Mouse (Mus musculus): Measurements from ENCODE around the gene Uba2. TPM values are rescaled to one million over a fixed set of nuclear protein-coding genes. Genes with fewer than 3 reads are reported as not detected.
A peak's percentile ranks its signal among the peaks of the same experiment; 100 is the strongest.

Uba2 gene
- polyA plus RNA-seq, 1 experiment from 2014 or later, result 156 TPM

DNA sequence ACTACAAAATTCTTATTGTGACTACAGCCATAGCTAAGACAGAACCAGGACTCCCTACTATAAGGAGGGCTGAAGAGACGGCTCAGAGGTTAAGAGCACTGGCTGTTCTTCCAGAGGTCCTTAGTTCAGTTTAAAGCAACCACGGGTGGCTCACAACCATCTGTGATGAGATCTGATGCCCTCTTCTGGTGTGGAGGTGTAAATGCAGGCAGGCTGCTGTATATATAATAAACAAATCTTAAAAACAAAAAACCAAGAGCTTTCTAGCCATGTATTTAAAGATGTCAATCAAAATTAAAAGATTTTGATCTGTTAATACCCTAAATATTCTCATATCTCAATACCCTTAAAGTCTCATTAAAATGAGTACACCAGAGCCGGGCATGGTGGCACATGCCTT is 10.2 kb downstream of the Uba2 start:
- Histone ChIP-seq H3K4me1 (replicated peaks) (no peaks in the 10 kb centered on the region), H3K9ac (no peak overlapping the region), H3K4me3 (no peak overlapping the region), H3K27me3 (no peaks in the 10 kb centered on the region), H3K9me3 (no peaks in the 10 kb centered on the region), H3K27ac (replicated peaks) (no peak overlapping the region), H3K36me3 (peaks cover 95% of the 10 kb centered on the region), H3K4me2 (no peak overlapping the region)
- WGBS, result 95% methylated on average over 3 of the region's 3 CpGs
- no peak for ATAC-seq (ENCODE audit: low FRiP score, low read depth)

GRCm38 (mm10) chr7:34157994-34158393 is 11.4 kb downstream of the Uba2 start:
- no peak overlapping the region for H3K9ac ChIP-seq
- ATAC-seq (ENCODE audit: low FRiP score, low read depth), result no peak
- peaks cover 97% of the 10 kb centered on the region for H3K36me3 ChIP-seq
- no peaks in the 10 kb centered on the region for H3K4me1 ChIP-seq (replicated peaks)
- no peak overlapping the region for H3K4me2 ChIP-seq
- H3K9me3 ChIP-seq, result no peaks in the 10 kb centered on the region
- no peak overlapping the region for H3K27ac ChIP-seq (replicated peaks)
- WGBS, result 98% methylated on average over 3 of the region's 3 CpGs
- no peaks in the 10 kb centered on the region for H3K27me3 ChIP-seq
- H3K4me3 ChIP-seq, result no peak overlapping the region

GRCm38 (mm10) chr7:34147193-34147592 is 22.2 kb downstream of the Uba2 start:
- no peak overlapping the region for H3K9ac ChIP-seq
- ATAC-seq (ENCODE audit: low FRiP score, low read depth), result no peak
- no peak overlapping the region for H3K4me3 ChIP-seq
- H3K4me1 ChIP-seq (replicated peaks), result no peaks in the 10 kb centered on the region
- H3K9me3 ChIP-seq, result no peaks in the 10 kb centered on the region; the same call in 1 of the 2 replicates
- peaks cover 97% of the 10 kb centered on the region for H3K36me3 ChIP-seq
- H3K27me3 ChIP-seq, result no peaks in the 10 kb centered on the region
- no peak overlapping the region for H3K4me2 ChIP-seq
- WGBS, result 92% methylated on average over 4 of the region's 4 CpGs
- no peak overlapping the region for H3K27ac ChIP-seq (replicated peaks)

GRCm38 (mm10) chr7:34141123-34141522 is 28.3 kb downstream of the Uba2 start:
- Histone ChIP-seq H3K4me1 (replicated peaks) (no peaks in the 10 kb centered on the region), H3K36me3 (peaks cover 62% of the 10 kb centered on the region), H3K4me2 (no peak overlapping the region), H3K27ac (replicated peaks) (no peak overlapping the region), H3K4me3 (no peak overlapping the region), H3K9ac (no peak overlapping the region), H3K27me3 (no peaks in the 10 kb centered on the region), H3K9me3 (no peaks in the 10 kb centered on the region)
- ATAC-seq (ENCODE audit: low FRiP score, low read depth), result no peak
- 98% methylated on average over 13 of the region's 13 CpGs for WGBS

DNA sequence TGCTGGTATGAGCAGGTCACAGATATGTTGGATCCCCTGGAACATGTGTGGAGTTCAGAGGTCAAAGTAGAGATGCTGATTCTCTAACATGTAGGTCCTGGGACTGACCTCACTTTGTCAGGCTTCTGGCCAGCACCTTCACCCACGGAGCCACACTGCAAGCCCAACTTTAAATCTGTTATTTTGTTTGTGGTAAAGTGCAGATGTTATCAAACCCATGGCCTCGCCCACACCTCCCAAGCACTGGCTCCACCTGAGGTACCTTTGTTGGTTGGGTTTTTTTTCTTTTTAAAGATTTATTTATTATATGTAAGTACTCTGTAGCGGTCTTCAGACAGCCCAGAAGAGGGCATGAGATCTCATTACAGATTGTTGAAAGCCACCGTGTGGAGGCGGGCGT is 29.9 kb downstream of the Uba2 start:
- Histone ChIP-seq H3K36me3 (peaks cover 48% of the 10 kb centered on the region), H3K4me1 (replicated peaks) (no peaks in the 10 kb centered on the region), H3K27ac (replicated peaks) (no peak overlapping the region), H3K9ac (no peak overlapping the region), H3K4me3 (no peak overlapping the region), H3K27me3 (no peaks in the 10 kb centered on the region), H3K4me2 (no peak overlapping the region), H3K9me3 (no peaks in the 10 kb centered on the region)
- ATAC-seq (ENCODE audit: low FRiP score, low read depth), result no peak
- WGBS, result 95% methylated on average over 6 of the region's 6 CpGs

GRCm38 (mm10) chr7:34134336-34134735 is 35.1 kb downstream of the Uba2 start:
- no peak overlapping the region for H3K27ac ChIP-seq (replicated peaks)
- ATAC-seq (ENCODE audit: low FRiP score, low read depth), result no peak
- no peak overlapping the region for H3K9ac ChIP-seq
- H3K4me2 ChIP-seq, result no peak overlapping the region
- peaks cover 27% of the 10 kb centered on the region for H3K4me1 ChIP-seq (replicated peaks)
- no peaks in the 10 kb centered on the region for H3K9me3 ChIP-seq
- no peaks in the 10 kb centered on the region for H3K36me3 ChIP-seq
- 92% methylated on average over 2 of the region's 2 CpGs for WGBS
- no peak overlapping the region for H3K4me3 ChIP-seq
- no peaks in the 10 kb centered on the region for H3K27me3 ChIP-seq

- Histone ChIP-seq H3K27ac (replicated peaks) (peak within 1 kb of the TSS; percentile 73), H3K4me2 (peak within 1 kb of the TSS; percentile 85), H3K9ac (peak within 1 kb of the TSS; percentile 79), H3K27me3 (no peaks in the 10 kb centered on the region), H3K36me3 (no peaks in the 10 kb centered on the region), H3K4me1 (replicated peaks) (peaks cover 27% of the 10 kb centered on the region), H3K4me3 (peak within 1 kb of the TSS; percentile 84), H3K9me3 (no peaks in the 10 kb centered on the region)
- WGBS, result 4% methylated on average over 23 of the region's 65 CpGs
- peak; percentile 86 for ATAC-seq (ENCODE audit: low FRiP score, low read depth)
Measured at GRCm38 (mm10) chr7:34133117-34133762, 36.2 kb downstream of the Uba2 start, which contains the start of gene Wtip. Gene Wtip (minus strand): TSS chr7:34133268.

DNA sequence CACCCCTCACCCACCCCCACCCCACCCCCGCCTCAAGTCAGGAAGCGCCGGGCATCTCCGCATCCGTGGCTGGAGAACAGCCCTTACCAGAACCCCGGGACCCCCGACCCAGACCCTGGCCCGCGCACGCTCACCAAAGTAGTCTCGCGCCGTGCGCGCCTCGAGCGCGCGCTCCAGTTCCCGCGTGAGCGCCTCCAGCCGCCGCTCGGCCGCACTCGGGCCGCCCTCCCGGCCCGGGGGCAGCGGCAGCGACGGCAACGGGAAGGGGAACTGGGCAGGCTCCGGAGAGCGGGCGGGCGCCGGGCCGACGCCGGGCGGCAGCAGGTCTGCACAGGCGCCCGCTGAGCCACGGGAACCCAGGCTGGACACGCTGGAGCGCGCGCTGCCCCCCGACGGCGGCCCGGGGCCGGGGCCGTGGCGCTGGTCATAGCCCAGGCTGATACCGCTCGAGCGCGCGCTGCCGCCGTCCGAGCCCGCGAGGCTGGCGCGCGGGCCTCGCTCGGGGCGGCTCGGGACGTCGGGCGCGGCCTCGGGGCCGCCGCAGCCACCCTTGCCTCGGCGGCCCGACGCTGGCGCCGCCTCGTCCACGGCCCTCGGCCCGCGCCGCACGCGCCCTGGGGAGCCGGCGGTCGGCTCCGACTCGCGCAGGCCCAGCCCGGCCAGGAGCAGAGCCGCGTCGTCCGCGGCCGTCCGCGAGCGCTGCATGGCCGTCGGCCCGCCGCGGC is 36.9 kb downstream of the Uba2 start:
- peak overlapping the region; percentile 73 for H3K27ac ChIP-seq (replicated peaks)
- H3K27me3 ChIP-seq, result no peaks in the 10 kb centered on the region
- H3K4me1 ChIP-seq (replicated peaks), result peaks cover 27% of the 10 kb centered on the region
- WGBS, result under 1% methylated on average over 75 of the region's 116 CpGs
- no peaks in the 10 kb centered on the region for H3K9me3 ChIP-seq
- H3K4me2 ChIP-seq, result peak overlapping the region; percentile 85
- peak overlapping the region; percentile 79 for H3K9ac ChIP-seq
- peak overlapping the region; percentile 84 for H3K4me3 ChIP-seq
- ATAC-seq (ENCODE audit: low FRiP score, low read depth), result peak; percentile 76
- H3K36me3 ChIP-seq, result no peaks in the 10 kb centered on the region

GRCm38 (mm10) chr7:34131959-34132354 is 37.4 kb downstream of the Uba2 start:
- peak; percentile 20; the same call in 1 of the 2 replicates for ATAC-seq (ENCODE audit: low FRiP score, low read depth)
- Histone ChIP-seq H3K4me3 (peak overlapping the region; percentile 84), H3K9me3 (no peaks in the 10 kb centered on the region), H3K4me1 (replicated peaks) (peaks cover 27% of the 10 kb centered on the region), H3K4me2 (peak overlapping the region; percentile 85), H3K27me3 (no peaks in the 10 kb centered on the region), H3K27ac (replicated peaks) (no peak overlapping the region), H3K9ac (peak overlapping the region; percentile 79), H3K36me3 (no peaks in the 10 kb centered on the region)
- WGBS, result 18% methylated on average over 3 of the region's 3 CpGs

- Histone ChIP-seq H3K27me3 (no peaks in the 10 kb centered on the region), H3K27ac (replicated peaks) (no peak overlapping the region), H3K4me1 (replicated peaks) (peaks cover 27% of the 10 kb centered on the region), H3K4me2 (peak overlapping the region; percentile 85), H3K9me3 (no peaks in the 10 kb centered on the region), H3K4me3 (peak overlapping the region; percentile 84), H3K9ac (no peak overlapping the region), H3K36me3 (no peaks in the 10 kb centered on the region)
- 84% methylated on average over 3 of the region's 3 CpGs for WGBS
- no peak for ATAC-seq (ENCODE audit: low FRiP score, low read depth)
Measured at GRCm38 (mm10) chr7:34131118-34131517, 38.3 kb downstream of the Uba2 start.

GRCm38 (mm10) chr7:34126291-34126690 is 43.1 kb downstream of the Uba2 start:
- no peak overlapping the region for H3K4me2 ChIP-seq
- no peak overlapping the region for H3K27ac ChIP-seq (replicated peaks)
- 86% methylated on average over 3 of the region's 3 CpGs for WGBS
- H3K36me3 ChIP-seq, result no peaks in the 10 kb centered on the region
- H3K4me1 ChIP-seq (replicated peaks), result peaks cover 14% of the 10 kb centered on the region
- H3K9ac ChIP-seq, result no peak overlapping the region
- ATAC-seq (ENCODE audit: low FRiP score, low read depth), result no peak
- no peak overlapping the region for H3K4me3 ChIP-seq
- no peaks in the 10 kb centered on the region for H3K9me3 ChIP-seq
- H3K27me3 ChIP-seq, result no peaks in the 10 kb centered on the region

DNA sequence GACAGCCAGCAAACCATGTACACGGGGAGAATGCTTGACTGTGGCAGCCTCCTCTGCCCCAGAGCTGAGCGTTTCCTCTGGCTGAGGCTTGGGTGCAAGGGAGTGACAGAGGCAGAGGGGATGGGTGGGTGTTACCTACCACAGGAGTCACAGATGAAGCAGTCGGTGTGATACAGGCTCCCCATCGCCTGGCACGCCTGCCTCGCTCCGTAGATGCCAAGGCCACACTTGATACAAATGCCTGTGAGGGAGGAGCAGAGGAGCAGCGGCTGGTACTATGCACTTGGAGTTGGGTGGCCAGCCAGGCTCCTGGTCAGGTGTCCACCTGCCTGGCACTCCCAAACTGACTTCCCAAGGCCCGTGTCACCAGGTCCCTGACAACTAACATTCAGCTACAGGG is 44.1 kb downstream of the Uba2 start:
- H3K36me3 ChIP-seq, result no peaks in the 10 kb centered on the region
- H3K27ac ChIP-seq (replicated peaks), result no peak overlapping the region
- ATAC-seq (ENCODE audit: low FRiP score, low read depth), result no peak
- 92% methylated on average over 9 of the region's 9 CpGs for WGBS
- no peak overlapping the region for H3K9ac ChIP-seq
- no peaks in the 10 kb centered on the region for H3K27me3 ChIP-seq
- peaks cover 5% of the 10 kb centered on the region for H3K4me1 ChIP-seq (replicated peaks)
- H3K4me3 ChIP-seq, result no peak overlapping the region
- no peaks in the 10 kb centered on the region for H3K9me3 ChIP-seq
- no peak overlapping the region for H3K4me2 ChIP-seq
